Mouse (Mus musculus) spleen, adult 2 months (tissue): Measurements from ENCODE around the gene Adam1b.

Source experiments
- CTCF ChIP-seq: fragments of 200-500 bp; IDR thresholded peaks from 2 replicates; pipeline ENCODE4 v1.5.1; 2011; ENCODE audit warnings: mild to moderate bottlenecking, inconsistent platforms; ENCODE audit not compliant: insufficient read depth, insufficient read length, insufficient replicate concordance; ENCODE audit errors: extremely low read depth
- POLR2A ChIP-seq: fragments of 200-500 bp; IDR thresholded peaks from 2 replicates; pipeline ENCODE4 v1.6.1; 2011; ENCODE audit warnings: low read depth, low read length, inconsistent platforms

GRCm38 (mm10) chr5:121477680-121478079 is 25.6 kb downstream of the Adam1b start:
- TF ChIP-seq CTCF = no peak
- no peak for TF ChIP-seq POLR2A
